Mouse (Mus musculus) CH12.LX (cell line): Measurements from ENCODE around the gene Dhx57. TPM values are rescaled to one million over a fixed set of nuclear protein-coding genes. Genes with fewer than 3 reads are reported as not detected.

ENCODE experiments used
- DNase-seq: peaks from one replicate; pipeline ENCODE4 v3.0.0-alpha.2; 2013; ENCODE audit errors: extremely low read depth
- H3K27ac ChIP-seq: 2 replicates; pipeline ENCODE4 v1.5.1; 2012; ENCODE audit warnings: low read depth, mild to moderate bottlenecking, control low read depth, moderate library complexity; ENCODE audit not compliant: insufficient read depth
- H3K27me3 ChIP-seq: replicated peaks from 2 replicates; pipeline ENCODE3; 2012; ENCODE audit warnings: inconsistent platforms
- H3K36me3 ChIP-seq, 2 experiments: replicated peaks in 1 of 2; 2 replicates each; pipeline versions ENCODE3 to v1.6.1; 2012; ENCODE audit warnings: inconsistent platforms in 1 of 2, low read length in 1 of 2, mild to moderate bottlenecking in 1 of 2, mixed read lengths in 1 of 2, moderate library complexity in 1 of 2; ENCODE audit not compliant: control insufficient read depth in 1 of 2, insufficient read depth in 1 of 2
- H3K4me1 ChIP-seq, 2 experiments: 2 replicates each; pipeline ENCODE4 v1.6.1; 2012; ENCODE audit warnings: inconsistent platforms in 1 of 2, moderate library complexity in 1 of 2; ENCODE audit not compliant: insufficient read depth in 2 of 2, control insufficient read depth in 1 of 2
- H3K4me2 ChIP-seq: 2 replicates; pipeline ENCODE4 v1.6.1; 2012; ENCODE audit warnings: low read depth, mild to moderate bottlenecking, control low read depth; ENCODE audit not compliant: poor library complexity, insufficient read depth, severe bottlenecking
- H3K4me3 ChIP-seq, 3 experiments: fragments of 150-350 bp in 1 of 3; sonication (generic) in 1 of 3; replicated peaks in 1 of 3; 2 replicates each; pipeline versions ENCODE3 to v1.5.1; 2011 to 2012; ENCODE audit warnings: low read depth in 2 of 3, low read length in 2 of 3, mild to moderate bottlenecking in 2 of 3, moderate library complexity in 2 of 3, control low read depth in 1 of 3, improper control_type of control experiment in 1 of 3, inconsistent platforms in 1 of 3, mixed read lengths in 1 of 3; ENCODE audit not compliant: poor library complexity in 1 of 3
- H3K79me2 ChIP-seq: replicated peaks from 2 replicates; pipeline ENCODE4 v1.6.1; 2012; ENCODE audit warnings: mild to moderate bottlenecking, moderate library complexity; ENCODE audit not compliant: control insufficient read depth, poor library complexity, insufficient read depth, severe bottlenecking; ENCODE audit errors: extremely low read depth
- H3K9ac ChIP-seq: 2 replicates; pipeline ENCODE4 v1.6.1; 2012; ENCODE audit warnings: low read depth, mild to moderate bottlenecking, control low read depth, moderate library complexity; ENCODE audit not compliant: insufficient read depth
- H3K9me3 ChIP-seq: replicated peaks from 2 replicates; pipeline ENCODE3; 2012; ENCODE audit warnings: low read length, inconsistent platforms, mixed read lengths
- BHLHE40 ChIP-seq: IDR thresholded peaks from 2 replicates; pipeline ENCODE4 v1.6.1; 2011; ENCODE audit warnings: mild to moderate bottlenecking, low read depth, low read length, improper control_type of control experiment
- CHD1 ChIP-seq: IDR thresholded peaks from 2 replicates; pipeline ENCODE4 v1.6.1; 2012; ENCODE audit warnings: low read depth, low read length, improper control_type of control experiment, inconsistent platforms
- CHD2 ChIP-seq: IDR thresholded peaks from 2 replicates; pipeline ENCODE4 v1.6.1; 2011; ENCODE audit warnings: low read length, improper control_type of control experiment
- E2F4 ChIP-seq: IDR thresholded peaks from 2 replicates; pipeline ENCODE4 v1.6.1; 2011; ENCODE audit warnings: low read depth, low read length, improper control_type of control experiment; ENCODE audit not compliant: insufficient replicate concordance
- ELF1 ChIP-seq: IDR thresholded peaks from 2 replicates; pipeline ENCODE4 v1.6.1; 2014; ENCODE audit warnings: low read depth, mild to moderate bottlenecking, inconsistent platforms, low read length, improper control_type of control experiment
- EP300 ChIP-seq: IDR thresholded peaks from 2 replicates; pipeline ENCODE4 v1.6.1; 2011; ENCODE audit warnings: low read length, improper control_type of control experiment
- ETS1 ChIP-seq: conservative IDR thresholded peaks from 2 replicates; pipeline ENCODE4 v1.6.1; 2012; ENCODE audit warnings: low read depth, mild to moderate bottlenecking, inconsistent platforms, low read length, improper control_type of control experiment, moderate library complexity
- IRF4 ChIP-seq: IDR thresholded peaks from 2 replicates; pipeline ENCODE4 v1.6.1; 2014; ENCODE audit warnings: low read depth, mild to moderate bottlenecking, inconsistent platforms, low read length, improper control_type of control experiment
- JUND ChIP-seq: conservative IDR thresholded peaks from 2 replicates; pipeline ENCODE4 v1.6.1; 2011; ENCODE audit warnings: low read depth, low read length, improper control_type of control experiment
- KAT2A ChIP-seq: IDR thresholded peaks from 2 replicates; pipeline ENCODE4 v1.6.1; 2012; ENCODE audit warnings: low read length, improper control_type of control experiment, inconsistent platforms; ENCODE audit not compliant: insufficient replicate concordance
- MEF2A ChIP-seq: IDR thresholded peaks from 2 replicates; pipeline ENCODE4 v1.6.1; 2014; ENCODE audit warnings: low read depth, mild to moderate bottlenecking, inconsistent platforms, low read length, improper control_type of control experiment, borderline replicate concordance
- MXI1 ChIP-seq: IDR thresholded peaks from 2 replicates; pipeline ENCODE4 v1.6.1; 2011; ENCODE audit warnings: mild to moderate bottlenecking, low read depth, low read length, improper control_type of control experiment
- MYC ChIP-seq: IDR thresholded peaks from 2 replicates; pipeline ENCODE4 v1.6.1; 2011; ENCODE audit warnings: low read depth, mild to moderate bottlenecking, improper control_type of control experiment, low read length
- NRF1 ChIP-seq: IDR thresholded peaks from 2 replicates; pipeline ENCODE4 v1.6.1; 2014; ENCODE audit warnings: low read depth, mild to moderate bottlenecking, inconsistent platforms, low read length, improper control_type of control experiment, moderate library complexity
- PAX5 ChIP-seq: IDR thresholded peaks from 2 replicates; pipeline ENCODE4 v1.6.1; 2012; ENCODE audit warnings: low read length, inconsistent platforms, mixed read lengths
- POLR2A ChIP-seq: IDR thresholded peaks from 2 replicates; pipeline ENCODE4 v1.6.1; 2011; ENCODE audit warnings: low read depth, mild to moderate bottlenecking, improper control_type of control experiment, low read length
- RCOR1 ChIP-seq: conservative IDR thresholded peaks from 2 replicates; pipeline ENCODE4 v1.6.1; 2012; ENCODE audit warnings: low read depth, mild to moderate bottlenecking, inconsistent platforms, low read length, improper control_type of control experiment
- SIN3A ChIP-seq: IDR thresholded peaks from 2 replicates; pipeline ENCODE4 v1.6.1; 2012; ENCODE audit warnings: low read length, improper control_type of control experiment, inconsistent platforms
- TBP ChIP-seq: conservative IDR thresholded peaks from 2 replicates; pipeline ENCODE4 v1.6.1; 2011; ENCODE audit warnings: low read depth, low read length, improper control_type of control experiment
- TCF12 ChIP-seq: IDR thresholded peaks from 2 replicates; pipeline ENCODE4 v1.6.1; 2014; ENCODE audit warnings: low read depth, mild to moderate bottlenecking, inconsistent platforms, low read length, improper control_type of control experiment
- UBTF ChIP-seq: IDR thresholded peaks from 2 replicates; pipeline ENCODE4 v1.6.1; 2012; ENCODE audit warnings: low read depth, mild to moderate bottlenecking, inconsistent platforms, low read length, improper control_type of control experiment, moderate library complexity
- USF1 ChIP-seq: IDR thresholded peaks from 2 replicates; pipeline ENCODE4 v1.6.1; 2014; ENCODE audit warnings: low read depth, mild to moderate bottlenecking, inconsistent platforms, low read length, improper control_type of control experiment
- USF2 ChIP-seq: conservative IDR thresholded peaks from 2 replicates; pipeline ENCODE4 v1.6.1; 2011; ENCODE audit warnings: low read depth, low read length, improper control_type of control experiment
- ZNF384 ChIP-seq: IDR thresholded peaks from 2 replicates; pipeline ENCODE4 v1.6.1; 2012; ENCODE audit warnings: low read depth, low read length, improper control_type of control experiment, inconsistent platforms
- dilution Hi-C: fragments of 300-500 bp; cut with MboI; formaldehyde crosslinking; loops from 2 replicates; pipeline ENCODE4 v1.14.3; 2020; ENCODE audit warnings: low sequenced_read_pairs; ENCODE audit not compliant: extremely low pct_unique_long_range_greater_than_20kb, extremely low pct_ligation_motif_present
- in situ Hi-C: fragments of 300-500 bp; cut with MboI; formaldehyde crosslinking; loops from 3 replicates; pipeline ENCODE4 v1.14.3; 2019; ENCODE audit warnings: low sequenced_read_pairs, low pct_ligation_motif_present, low pct_unique_long_range_greater_than_20kb, mixed read lengths
- polyA plus RNA-seq: library from polyadenylated mRNA; unstranded; fragments of >175 nt; gene quantifications from 2 replicates; pipeline ENCODE4 v1.2.1, GENCODE M21; 2012; ENCODE audit warnings: low read depth; ENCODE audit not compliant: insufficient read length
- total RNA-seq, 2 experiments: library from RNA; depleted of rRNA; stranded (reverse); fragments of 300-350 nt in 1 of 2; fragments of >200 nt in 1 of 2; gene quantifications; 2 replicates each; pipeline ENCODE4 v1.2.3; 2012 to 2014

Gene Dhx57
- total and polyA plus RNA-seq, 3 experiments, result 20.3 to 22.4 (median 21.7) TPM

DNA sequence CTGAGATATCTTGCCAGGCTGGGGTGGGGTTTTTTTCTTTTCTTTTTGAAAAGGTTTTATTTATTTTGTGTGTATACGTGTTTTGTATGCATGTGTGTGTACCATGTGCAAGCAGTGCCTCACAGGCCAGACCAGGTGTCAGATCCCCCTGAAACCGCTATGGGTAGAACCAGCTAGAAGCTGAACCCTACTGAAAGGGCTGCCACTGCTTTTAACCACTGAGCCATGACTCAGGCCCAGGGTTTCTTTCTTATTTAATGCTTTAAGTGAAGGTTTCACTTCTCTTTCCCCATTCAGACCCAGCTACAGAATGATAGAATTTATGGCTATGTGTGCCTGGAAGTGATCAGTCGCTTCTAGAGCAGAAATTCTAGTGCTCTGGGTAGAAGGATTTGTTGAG is 53.5 kb downstream of the Dhx57 start:
- dilution Hi-C loops, result no loop called here
- H3K9me3 ChIP-seq, result no peaks in the 10 kb centered on the region
- peak overlapping the region; percentile 89 for H3K4me2 ChIP-seq

DNA sequence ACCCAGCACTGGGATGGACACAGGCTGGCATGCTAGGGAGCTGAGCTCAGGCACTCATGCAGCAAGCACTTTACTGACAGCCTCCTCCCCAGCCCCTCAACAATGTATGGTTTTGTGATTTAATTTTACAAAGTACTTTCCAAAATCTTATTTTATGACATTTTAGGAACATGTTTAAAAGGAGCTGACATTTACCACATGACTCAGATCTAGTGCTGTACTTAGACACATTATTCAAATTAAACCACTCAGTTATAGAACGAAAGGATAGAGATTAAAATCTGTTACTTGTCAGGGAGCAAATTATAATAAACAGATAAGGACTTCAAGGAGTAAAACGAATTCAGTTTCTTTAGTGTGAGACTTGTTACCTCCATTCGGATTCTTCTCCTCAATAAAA is 54.8 kb downstream of the Dhx57 start:
- TF ChIP-seq PAX5 (no peak), NRF1 (no peak), ZNF384 (no peak), CHD1 (no peak), MXI1 (no peak), USF2 (no peak), MEF2A (no peak), CHD2 (no peak), MYC (no peak), IRF4 (no peak), ETS1 (no peak), E2F4 (no peak)
- H3K36me3 ChIP-seq, result peaks cover 18 to 51% of the 10 kb centered on the region in 2 experiments
- DNase-seq, result no peak
- H3K4me1 ChIP-seq, result peaks cover 2 to 63% of the 10 kb centered on the region in 2 experiments; a peak in 3 of 4 replicates
- in situ Hi-C loops (no loop called here), dilution Hi-C loops (no loop called here)
- H3K27ac ChIP-seq, result no peak overlapping the region
- no peaks in the 10 kb centered on the region for H3K79me2 ChIP-seq
- H3K4me3 ChIP-seq, result no peak overlapping the region
- H3K27me3 ChIP-seq, result no peaks in the 10 kb centered on the region
- no peaks in the 10 kb centered on the region for H3K9me3 ChIP-seq
- H3K4me2 ChIP-seq, result no peak overlapping the region
- H3K9ac ChIP-seq, result no peak overlapping the region

More for the DNA sequence above, 53.5 kb downstream of the Dhx57 start:
- in situ Hi-C loops, result no loop called here
- peaks cover 27 to 52% of the 10 kb centered on the region in 2 experiments for H3K36me3 ChIP-seq
- peak overlapping the region; percentile 48; the same call in 1 of the 2 replicates for H3K27ac ChIP-seq
- peak; percentile 87 for DNase-seq
- no peaks in the 10 kb centered on the region for H3K79me2 ChIP-seq
- H3K27me3 ChIP-seq, result no peaks in the 10 kb centered on the region
- peaks cover 0 to 52% of the 10 kb centered on the region in 2 experiments; a peak in 2 of 4 replicates for H3K4me1 ChIP-seq
- no peak overlapping the region for H3K9ac ChIP-seq
- peak; percentile 63 for TF ChIP-seq ETS1
- 0 out of 2 replicates have a peak, but pooled peaks have one; percentile 64 for TF ChIP-seq UBTF
- TF ChIP-seq POLR2A, result peak; percentile 36; the same call in 1 of the 2 replicates
- no peak for TF ChIP-seq ELF1
- TF ChIP-seq MEF2A, result peak; percentile 52; the same call in 1 of the 2 replicates
- peak; percentile 96 for TF ChIP-seq IRF4
- TF ChIP-seq RCOR1, result no peak
- peak; percentile 60 for TF ChIP-seq TBP
- TF ChIP-seq MYC, result peak; percentile 82
- TF ChIP-seq BHLHE40, result peak; percentile 73
- peak; percentile 54; the same call in 1 of the 2 replicates for TF ChIP-seq SIN3A
- TF ChIP-seq TCF12, result peak; percentile 80
- TF ChIP-seq KAT2A, result no peak
- no peak for TF ChIP-seq USF1
- peak; percentile 96 for TF ChIP-seq EP300
- TF ChIP-seq JUND, result 0 out of 2 replicates have a peak, but pooled peaks have one; percentile 7
- H3K4me3 ChIP-seq, result no peak overlapping the region
